Mouse (Mus musculus) brain, adult 10 weeks (tissue): Measurements from ENCODE around the gene Olfr1254. TPM values are rescaled to one million over a fixed set of nuclear protein-coding genes. Genes with fewer than 3 reads are reported as not detected.

Source experiments
- polyA plus RNA-seq: library from polyadenylated mRNA; stranded (reverse); fragments of 350-450 nt; fragmentation: Illumina TruSeq; extraction: RNeasy Lipid Tissue Mini Kit (QIAGEN cat#74804); gene quantifications from one replicate; pipeline ENCODE4 v1.2.3, GENCODE M21; 2015; ENCODE audit warnings: low read depth, low replicate concordance

Olfr1254 gene
- not detected for polyA plus RNA-seq

GRCm38 (mm10) chr2:89793519-89793918, at the start of gene Olfr1254:
Olfr1254 (minus strand) TSS chr2:89793619.

DNA sequence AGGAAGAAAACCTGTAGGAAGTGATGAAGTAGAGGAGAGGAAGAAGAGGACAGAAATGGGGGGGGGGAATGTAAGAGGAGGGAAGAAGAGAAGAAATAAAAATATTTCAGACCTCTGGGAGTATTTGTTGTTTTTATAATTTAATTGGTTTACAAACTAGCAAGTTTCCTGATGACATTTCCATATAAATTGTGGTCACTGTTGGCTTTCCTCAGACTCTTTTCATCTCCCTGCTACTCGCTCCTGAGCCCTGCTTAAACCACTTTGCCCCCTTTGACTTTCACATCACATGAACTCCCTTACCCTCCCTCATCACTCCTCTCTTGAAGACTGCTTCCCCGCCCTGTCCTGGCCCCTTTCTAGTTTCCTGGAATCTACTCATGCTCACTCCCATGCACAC, 48.0 kb upstream of the Olfr1254 start, which contains the start of gene Olfr1256:
Gene Olfr1256, minus strand, starts transcription at position 101 of the 400 bp plus-strand sequence.

GRCm38 (mm10) chr2:89811751-89812150, 18.3 kb upstream of the Olfr1254 start, which contains the start of gene Olfr1255:
Olfr1255 (plus strand) TSS chr2:89812051.

GRCm38 (mm10) chr2:89756990-89757389, 36.4 kb downstream of the Olfr1254 start, which contains the start of gene Olfr1253:
Olfr1253 (minus strand) TSS chr2:89757090.

Other genes with a start within 250 kb of the Olfr1254 start
- gene Olfr1245, start 215.2 kb downstream of the Olfr1254 start, polyA plus RNA-seq: not detected
- gene Olfr1246, start 200.5 kb downstream of the Olfr1254 start, polyA plus RNA-seq: not detected
- gene Olfr1247, start 179.5 kb downstream of the Olfr1254 start, polyA plus RNA-seq: not detected
- not detected for gene Olfr1248, start 175.4 kb downstream of the Olfr1254 start, polyA plus RNA-seq
- gene Olfr1249, start 158.6 kb downstream of the Olfr1254 start, polyA plus RNA-seq: not detected
- gene Olfr1250, start 132.2 kb downstream of the Olfr1254 start, polyA plus RNA-seq: not detected
- gene Olfr1251, start 121.7 kb downstream of the Olfr1254 start, polyA plus RNA-seq: not detected
- gene Olfr1252, start 68.6 kb downstream of the Olfr1254 start, polyA plus RNA-seq: not detected
- gene Olfr1253, start 36.5 kb downstream of the Olfr1254 start, polyA plus RNA-seq: not detected
- gene Olfr1255, start 18.4 kb upstream of the Olfr1254 start, polyA plus RNA-seq: not detected
- gene Olfr1256, start 47.9 kb upstream of the Olfr1254 start, polyA plus RNA-seq: not detected
- not detected for gene Olfr48, start 54.6 kb upstream of the Olfr1254 start, polyA plus RNA-seq
- not detected for gene Olfr1257, start 84.8 kb upstream of the Olfr1254 start, polyA plus RNA-seq
- not detected for gene Olfr1258, start 133.7 kb upstream of the Olfr1254 start, polyA plus RNA-seq
- gene Olfr1259, start 155.0 kb upstream of the Olfr1254 start, polyA plus RNA-seq: not detected
- gene Olfr1260, start 180.7 kb upstream of the Olfr1254 start, polyA plus RNA-seq: not detected
- gene Olfr1261, start 197.6 kb upstream of the Olfr1254 start, polyA plus RNA-seq: not detected
- not detected for gene Olfr1262, start 206.5 kb upstream of the Olfr1254 start, polyA plus RNA-seq
- gene Olfr1263, start 218.5 kb upstream of the Olfr1254 start, polyA plus RNA-seq: not detected
- gene Olfr1264, start 232.0 kb upstream of the Olfr1254 start, polyA plus RNA-seq: not detected
- gene Olfr1265, start 241.7 kb upstream of the Olfr1254 start, polyA plus RNA-seq: not detected